Mouse (Mus musculus) central nervous system, embryonic 11.5 days (tissue): Measurements from ENCODE around the gene Tulp1. TPM values are rescaled to one million over a fixed set of nuclear protein-coding genes. Genes with fewer than 3 reads are reported as not detected.

ENCODE experiments used
- polyA plus RNA-seq: library from polyadenylated mRNA; depleted of rRNA; stranded (reverse); fragments of >200 nt; gene quantifications from 2 replicates; pipeline ENCODE4 v1.2.3, GENCODE M21; 2012; rRNA removed

Gene Tulp1
- 4.1 TPM in 2 replicates for polyA plus RNA-seq

GRCm38 (mm10) chr17:28365122-28365521, at the start of gene Tulp1:
Gene Tulp1 (minus strand): TSS chr17:28365222.

GRCm38 (mm10) chr17:28350466-28351352, 14.3 kb downstream of the Tulp1 start, which contains the start of gene Tead3:
Gene Tead3 (minus strand): TSS chr17:28350817.

DNA sequence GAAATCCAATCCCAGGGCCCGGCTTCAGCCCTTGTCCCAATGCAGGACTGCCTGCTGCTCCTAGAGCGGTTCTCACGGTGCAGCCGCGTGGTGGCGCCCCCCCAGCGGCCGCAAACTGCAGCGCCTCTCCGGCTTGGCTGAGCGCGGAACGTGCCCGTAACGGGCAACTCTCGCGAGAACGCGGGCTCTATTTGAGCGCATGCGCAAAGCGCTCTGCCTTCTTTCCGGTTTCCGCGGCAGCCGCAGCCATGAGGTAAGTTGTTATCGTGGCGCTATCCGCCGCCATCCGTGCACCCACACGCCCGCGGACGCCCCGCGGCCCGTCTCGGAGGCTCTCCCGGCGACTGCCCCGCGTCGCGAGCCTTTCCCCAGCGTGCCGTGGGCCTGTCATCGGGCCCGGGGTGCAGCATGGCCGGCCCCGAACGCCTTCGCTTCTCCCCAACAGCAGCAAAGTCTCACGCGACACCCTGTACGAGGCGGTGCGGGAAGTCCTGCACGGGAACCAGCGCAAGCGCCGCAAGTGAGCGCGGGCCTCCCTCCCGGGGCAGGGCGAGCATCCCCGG, 36.6 kb downstream of the Tulp1 start, which contains the start of gene Rpl10a:
Rpl10a (plus strand) TSS at position 106 of the 563 bp plus-strand sequence.

GRCm38 (mm10) chr17:28313212-28313879, 51.7 kb downstream of the Tulp1 start, which contains the start of gene Fance:
Gene Fance (plus strand): TSS chr17:28313519.

Other genes starting within 250 kb of the Tulp1 start
- 26.2 and 31.0 TPM in 2 replicates for gene Scube3, start 223.1 kb downstream of the Tulp1 start, polyA plus RNA-seq
- 49.6 and 87.6 TPM in 2 replicates for gene Zfp523, start 188.1 kb downstream of the Tulp1 start, polyA plus RNA-seq
- gene Def6, start 157.4 kb downstream of the Tulp1 start, polyA plus RNA-seq, result 5.6 and 6.2 TPM in 2 replicates
- gene Ppard, start 132.5 kb downstream of the Tulp1 start, polyA plus RNA-seq, result 15.0 and 18.4 TPM in 2 replicates
- gene Fance, start 51.7 kb downstream of the Tulp1 start, polyA plus RNA-seq, result 18.2 and 28.9 TPM in 2 replicates
- gene Rpl10a, start 36.8 kb downstream of the Tulp1 start, polyA plus RNA-seq, result 2,176 and 3,752 TPM in 2 replicates
- gene Tead3, start 14.4 kb downstream of the Tulp1 start, polyA plus RNA-seq, result 28.5 and 46.8 TPM in 2 replicates
- gene Fkbp5, start 152.3 kb upstream of the Tulp1 start, polyA plus RNA-seq, result 33.1 and 70.5 TPM in 2 replicates
- 0.06 TPM in 1 of 2 replicates, not detected in the other for gene Armc12, start 165.6 kb upstream of the Tulp1 start, polyA plus RNA-seq
- not detected in 2 replicates for gene Clpsl2, start 184.2 kb upstream of the Tulp1 start, polyA plus RNA-seq
- gene Clps, start 195.5 kb upstream of the Tulp1 start, polyA plus RNA-seq, result 0.16 and 0.24 TPM in 2 replicates
- 0.32 and 1.0 TPM in 2 replicates for gene Lhfpl5, start 210.4 kb upstream of the Tulp1 start, polyA plus RNA-seq